Mouse (Mus musculus): ENCODE measurements around the gene Card6.

Gene Card6

DNA sequence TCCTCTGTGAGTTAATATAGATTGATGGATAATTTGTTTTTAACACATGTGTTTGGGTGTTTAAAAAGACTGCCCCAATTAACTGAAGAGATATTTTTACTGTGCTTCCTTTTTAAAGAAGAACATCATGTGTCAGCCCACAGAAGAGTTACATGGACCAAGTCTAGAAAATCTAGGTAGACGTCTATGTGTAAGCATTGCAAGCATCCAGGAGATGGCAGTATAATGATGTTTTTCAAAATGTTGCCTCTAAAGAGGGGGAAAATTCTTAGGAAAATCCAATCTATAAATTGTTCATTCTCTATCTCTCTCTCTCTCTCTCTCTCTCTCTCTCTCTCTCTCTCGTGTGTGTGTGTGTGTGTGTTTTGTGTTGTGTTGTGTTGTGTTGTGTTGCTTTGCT lies 22.2 kb downstream of the Card6 start:
- no peak for DNase-seq (ENCODE audit: low spot score)

DNA sequence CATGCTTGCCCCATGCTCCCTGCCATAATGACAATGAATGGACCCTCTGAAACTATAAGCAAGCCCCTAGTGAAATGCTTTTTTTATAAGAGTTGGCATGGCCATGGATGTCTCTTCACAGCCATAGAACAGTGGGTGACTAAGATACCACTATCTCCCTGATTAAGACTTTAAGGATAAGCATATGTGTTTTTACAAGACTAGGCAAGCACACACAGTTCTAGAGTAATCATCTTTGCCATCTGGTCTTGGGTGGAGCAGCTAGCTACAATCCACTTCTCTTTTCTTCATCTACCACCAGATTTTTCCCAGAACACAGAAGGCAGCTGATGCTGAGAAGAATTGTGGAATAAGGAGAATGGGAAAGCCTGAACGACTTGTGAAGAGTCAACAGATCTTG lies 27.1 kb downstream of the Card6 start:
- DNase-seq (ENCODE audit: low spot score): no peak

DNA sequence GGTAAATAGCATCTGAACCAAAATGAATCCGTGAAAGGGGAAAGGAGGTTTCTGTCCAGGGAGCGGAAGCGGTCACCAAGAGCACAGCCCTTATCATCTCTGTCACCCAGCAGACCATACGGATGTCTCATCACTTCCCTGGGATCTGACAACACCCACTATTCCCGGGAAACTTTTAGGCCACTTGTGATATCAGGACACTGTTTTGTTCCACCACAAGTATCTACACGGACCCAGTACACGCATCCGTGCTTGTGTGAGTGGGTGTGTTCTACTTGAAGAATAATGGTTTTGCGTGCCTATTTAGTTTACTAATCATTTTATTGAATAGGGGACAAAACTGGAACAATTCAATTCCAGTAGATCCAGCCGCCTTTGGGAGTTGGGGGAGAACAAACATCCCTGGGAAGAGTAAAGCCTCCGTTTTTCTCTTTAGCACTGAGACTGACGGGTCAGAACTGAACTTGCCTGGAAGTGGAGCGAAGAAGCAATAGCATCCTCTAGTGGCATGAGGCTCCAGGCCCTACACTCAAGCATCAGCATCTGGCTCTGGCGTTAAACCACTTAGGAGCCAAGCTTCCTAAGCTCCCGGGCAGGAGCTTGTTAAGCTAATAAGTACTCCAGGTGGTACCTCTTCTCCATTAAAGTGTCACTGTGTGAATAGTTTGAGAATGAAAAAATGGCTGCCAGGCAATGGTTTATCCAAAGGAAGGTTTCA lies 39.4 kb downstream of the Card6 start:
- DNase-seq (ENCODE audit: low spot score): peak; percentile 16

DNA sequence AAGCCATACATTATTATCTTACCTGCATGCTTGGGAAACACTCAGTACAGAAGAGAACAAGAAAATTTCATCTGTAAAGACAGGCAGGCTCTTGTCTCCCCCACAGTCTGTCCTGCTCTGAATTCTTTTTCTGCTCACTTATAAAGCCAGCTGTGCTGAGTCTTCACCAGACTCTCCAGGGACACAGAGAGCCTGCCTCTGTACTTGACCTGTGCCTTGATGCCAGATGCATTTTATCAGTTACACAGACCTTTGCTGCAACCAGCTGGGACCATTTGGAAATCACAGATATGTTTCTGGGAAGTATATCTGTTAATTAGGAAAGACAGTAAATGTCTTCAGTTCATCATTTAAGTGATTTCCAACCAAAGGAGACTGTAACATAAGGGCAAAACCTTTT lies 44.7 kb downstream of the Card6 start, which contains the start of gene C7:
C7 (minus strand) TSS at position 106 of the 400 bp plus-strand sequence.
- DNase-seq (ENCODE audit: low spot score): no peak

Data from urinary bladder, postnatal 25 days (tissue).